ENCODE assay signal across 10 mouse cellular contexts in the genomic region with DNA sequence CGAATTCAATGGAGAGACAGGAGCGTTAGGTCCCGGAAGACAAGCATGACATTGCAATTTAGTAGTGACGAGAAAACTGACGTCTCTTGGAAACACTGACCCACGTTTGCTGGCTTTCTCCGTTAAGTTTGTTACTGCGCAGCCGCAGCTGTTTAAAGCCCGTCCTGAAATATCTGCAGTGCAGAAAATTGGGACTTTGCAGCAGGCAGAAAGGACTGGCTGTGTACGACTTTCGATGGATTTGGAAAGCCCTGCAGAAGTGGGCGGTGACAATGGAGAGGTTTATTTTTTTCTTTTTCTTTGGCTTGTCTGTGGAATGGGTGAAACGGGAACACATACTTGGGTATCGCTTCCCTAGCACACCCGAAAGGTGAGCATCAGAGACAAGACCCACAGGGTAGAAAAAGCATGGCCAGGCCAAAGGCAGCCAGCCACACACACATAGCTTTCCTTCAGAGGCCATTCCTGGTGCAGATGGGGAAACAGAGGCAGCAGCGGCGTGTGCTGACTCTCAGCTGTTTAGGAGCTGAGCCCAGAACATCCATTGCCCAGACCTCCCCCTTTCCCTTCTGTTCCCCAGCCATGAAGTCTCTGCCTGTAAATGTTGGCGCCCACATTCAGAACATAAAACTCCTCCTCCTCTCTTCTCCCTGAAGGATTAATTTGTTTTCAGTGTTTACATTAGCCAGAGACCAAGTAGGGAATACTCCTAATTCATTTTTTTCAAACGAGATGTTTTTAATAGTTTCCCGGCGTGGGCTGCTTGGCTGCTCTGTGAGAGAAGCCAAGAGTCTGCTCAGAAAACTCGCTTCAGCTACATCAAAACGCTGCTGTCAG.
DNase-seq lines count a peak whose midpoint lies in the region; ATAC-seq lines count a peak whose summit lies in the region.
"Had no signal": no experiment of that assay in that cellular context is flagged by ENCODE, and none has a peak within 500 bp of the region (broad histone marks: within the 10 kb centered on the region; RNA-seq: fewer than 3 reads in every experiment).

No protein-coding gene starts in this region.

- no peak overlapping the region for H3K27ac ChIP-seq in neural tube, embryonic 12.5 days
- H3K27ac ChIP-seq in stomach, embryonic 16.5 days (ENCODE audit: low read length): no peak overlapping the region
- H3K27ac ChIP-seq in forebrain, embryonic 13.5 days: no peak overlapping the region
- H3K27ac ChIP-seq: limb, embryonic 12.5 days had no signal

- H3K9me3 ChIP-seq in neural tube, embryonic 12.5 days: no peaks in the 10 kb centered on the region
- H3K9me3 ChIP-seq in stomach, embryonic 16.5 days (replicated peaks; ENCODE audit: control insufficient read depth, low read length): no peaks in the 10 kb centered on the region
- H3K9me3 ChIP-seq in forebrain, embryonic 13.5 days (replicated peaks): no peaks in the 10 kb centered on the region

- 65% methylated on average over 24 of the region's 24 CpGs for WGBS in neural tube, embryonic 12.5 days
- 68% methylated on average over 24 of the region's 24 CpGs for WGBS in stomach, embryonic 16.5 days
- 81% methylated on average over 24 of the region's 24 CpGs for WGBS in forebrain, embryonic 13.5 days

- no peak overlapping the region for H3K9ac ChIP-seq in neural tube, embryonic 12.5 days
- H3K9ac ChIP-seq in stomach, embryonic 16.5 days (ENCODE audit: low read length): no peak overlapping the region
- no peak overlapping the region for H3K9ac ChIP-seq in forebrain, embryonic 13.5 days
- H3K9ac ChIP-seq: limb, embryonic 12.5 days had no signal

- H3K36me3 ChIP-seq in neural tube, embryonic 12.5 days: no peaks in the 10 kb centered on the region
- H3K36me3 ChIP-seq in stomach, embryonic 16.5 days (ENCODE audit: control insufficient read depth, insufficient read depth, low read length): no peaks in the 10 kb centered on the region
- H3K36me3 ChIP-seq in forebrain, embryonic 13.5 days (ENCODE audit: poor library complexity, severe bottlenecking): no peaks in the 10 kb centered on the region
- H3K36me3 ChIP-seq: limb, embryonic 12.5 days had no signal

- no peaks in the 10 kb centered on the region for H3K4me1 ChIP-seq in neural tube, embryonic 12.5 days
- H3K4me1 ChIP-seq in stomach, embryonic 16.5 days (ENCODE audit: control insufficient read depth, insufficient read depth, low read length): no peaks in the 10 kb centered on the region
- no peaks in the 10 kb centered on the region for H3K4me1 ChIP-seq in forebrain, embryonic 13.5 days
- H3K4me1 ChIP-seq: limb, embryonic 12.5 days had no signal

- no peak overlapping the region for H3K4me3 ChIP-seq in neural tube, embryonic 12.5 days
- no peak overlapping the region for H3K4me3 ChIP-seq in stomach, embryonic 16.5 days (replicated peaks; ENCODE audit: low read length)
- H3K4me3 ChIP-seq in forebrain, embryonic 13.5 days: no peak overlapping the region
- H3K4me3 ChIP-seq: limb, embryonic 12.5 days had no signal

- DNase-seq in cerebellum, adult 9-10 months: peak; percentile 26
- DNase-seq in cerebellum, adult 11 months: no peak
- no peak for DNase-seq in neural tube, embryonic 10.5 days (ENCODE audit: extremely low spot score, low spot score)
- peak; percentile 63 to 71 for DNase-seq in left cerebral cortex, adult 18-20 months (ENCODE audit: low spot score in 2 of 2)
- DNase-seq in spleen, postnatal 14 days (ENCODE audit: low spot score in 2 of 2): no peak
- DNase-seq: adrenal gland, postnatal 10 days had no signal

- no peak for ATAC-seq in neural tube, embryonic 12.5 days (ENCODE audit: low FRiP score, low read depth)
- ATAC-seq in stomach, embryonic 16.5 days (ENCODE audit: insufficient read depth, low FRiP score): 0 out of 2 replicates have a peak, but pooled peaks have one; percentile 60
- no peak for ATAC-seq in forebrain, embryonic 13.5 days

- H3K4me2 ChIP-seq in neural tube, embryonic 12.5 days (replicated peaks): peak overlapping the region; percentile 40
- H3K4me2 ChIP-seq in stomach, embryonic 16.5 days (ENCODE audit: low read depth, low read length): no peak overlapping the region
- H3K4me2 ChIP-seq in forebrain, embryonic 13.5 days: no peak overlapping the region
- H3K4me2 ChIP-seq: limb, embryonic 12.5 days had no signal

- H3K27me3 ChIP-seq in neural tube, embryonic 12.5 days (replicated peaks): no peaks in the 10 kb centered on the region; the same call in 1 of the 2 replicates
- H3K27me3 ChIP-seq in stomach, embryonic 16.5 days (ENCODE audit: control insufficient read depth, insufficient read depth, low read length): no peaks in the 10 kb centered on the region
- H3K27me3 ChIP-seq in forebrain, embryonic 13.5 days: no peaks in the 10 kb centered on the region
- H3K27me3 ChIP-seq: limb, embryonic 12.5 days had no signal

Comparison
In these comparisons a context has a peak if more than half of its experiments do, and no peak if none do; other contexts are left out.
1. DNase-seq: peak in cerebellum, adult 9-10 months (single experiment) and left cerebral cortex, adult 18-20 months (2 of 2); none in cerebellum, adult 11 months (single experiment), neural tube, embryonic 10.5 days (single experiment) and spleen, postnatal 14 days (0 of 2).